Mouse (Mus musculus) thymus, adult 2 months (tissue): ENCODE measurements around the gene Ptprg. TPM values are rescaled to one million over a fixed set of nuclear protein-coding genes. Genes with fewer than 3 reads are reported as not detected.

Experiments used
- DNase-seq: peaks from one replicate; pipeline ENCODE4 v3.0.0; 2021
- H3K27ac ChIP-seq: fragments of 200-500 bp; 2 replicates; pipeline ENCODE4 v1.5.1; 2012; ENCODE audit warnings: low read length, control low read depth; ENCODE audit not compliant: control insufficient read depth, insufficient read depth
- H3K27me3 ChIP-seq: fragments of 200-500 bp; 2 replicates; pipeline ENCODE4 v1.6.1; 2012; ENCODE audit warnings: mild to moderate bottlenecking, low read length, moderate library complexity, mixed read lengths; ENCODE audit not compliant: control insufficient read depth, insufficient read depth
- H3K36me3 ChIP-seq: fragments of 200-500 bp; 2 replicates; pipeline ENCODE4 v1.6.1; 2012; ENCODE audit warnings: mild to moderate bottlenecking, low read length, moderate library complexity; ENCODE audit not compliant: control insufficient read depth, insufficient read depth
- H3K4me1 ChIP-seq: fragments of 200-500 bp; replicated peaks from 2 replicates; pipeline ENCODE4 v1.6.1; 2012; ENCODE audit warnings: low read length; ENCODE audit not compliant: control insufficient read depth, insufficient read depth
- H3K4me3 ChIP-seq: fragments of 200-500 bp; 2 replicates; pipeline ENCODE4 v1.5.1; 2012; ENCODE audit warnings: mild to moderate bottlenecking, low read length, control low read depth, moderate library complexity; ENCODE audit not compliant: control insufficient read depth, insufficient read depth
- CTCF ChIP-seq: fragments of 200-500 bp; IDR thresholded peaks from 2 replicates; pipeline ENCODE4 v1.5.1; 2012; ENCODE audit warnings: mild to moderate bottlenecking, control low read depth, low read length, moderate library complexity, borderline replicate concordance; ENCODE audit not compliant: control insufficient read depth, poor library complexity, insufficient read depth; ENCODE audit errors: extremely low read depth
- POLR2A ChIP-seq: fragments of 200-500 bp; IDR thresholded peaks from 2 replicates; pipeline ENCODE4 v1.6.1; 2012; ENCODE audit warnings: mild to moderate bottlenecking, low read length, control low read depth, moderate library complexity; ENCODE audit not compliant: control insufficient read depth, poor library complexity, insufficient read depth; ENCODE audit errors: extremely low read depth
- WGBS: fragments of 180-500 bp; shearing (Covaris S2); methylation state at CpG from one replicate; pipeline ENCODE4 v1.1.7; 2018; 5-methylcytosine and 5-hydroxymethylcytosine counted together
- polyA plus RNA-seq: library from polyadenylated mRNA; depleted of rRNA; stranded (reverse); fragments of >200 nt; gene quantifications from 2 replicates; pipeline ENCODE4 v1.2.3, GENCODE M21; 2012

Gene Ptprg
- polyA plus RNA-seq, 1 experiment, result 12.3 TPM

- WGBS, result 96% methylated on average over 3 of the region's 3 CpGs
- TF ChIP-seq POLR2A, result no peak
- TF ChIP-seq CTCF, result no peak
These were observed 162.9 kb downstream of the Ptprg start for GRCm38 (mm10) chr14:11716230-11716629.

GRCm38 (mm10) chr14:11718201-11718600 lies 164.9 kb downstream of the Ptprg start:
- TF ChIP-seq CTCF (no peak), POLR2A (no peak)
- no peaks in the 10 kb centered on the region for H3K27me3 ChIP-seq
- no peak overlapping the region for H3K4me3 ChIP-seq
- no peaks in the 10 kb centered on the region for H3K4me1 ChIP-seq
- no peak for DNase-seq
- H3K27ac ChIP-seq, result no peak overlapping the region
- 93% methylated on average over 4 of the region's 4 CpGs for WGBS
- no peaks in the 10 kb centered on the region for H3K36me3 ChIP-seq

More at GRCm38 (mm10) chr14:11716230-11716629, 162.9 kb downstream of the Ptprg start:
- no peaks in the 10 kb centered on the region for H3K4me1 ChIP-seq
- no peaks in the 10 kb centered on the region for H3K27me3 ChIP-seq
- no peaks in the 10 kb centered on the region for H3K36me3 ChIP-seq
- H3K4me3 ChIP-seq, result no peak overlapping the region
- DNase-seq, result no peak
- H3K27ac ChIP-seq, result no peak overlapping the region

- 49% methylated on average over 7 of the region's 7 CpGs for WGBS
- no peak for TF ChIP-seq CTCF
- TF ChIP-seq POLR2A, result no peak
- Histone ChIP-seq H3K4me3 (no peak overlapping the region), H3K4me1 (no peaks in the 10 kb centered on the region), H3K27me3 (no peaks in the 10 kb centered on the region), H3K36me3 (no peaks in the 10 kb centered on the region), H3K27ac (no peak overlapping the region)
- DNase-seq, result no peak
These were observed 165.9 kb downstream of the Ptprg start for GRCm38 (mm10) chr14:11719259-11719658.

DNA sequence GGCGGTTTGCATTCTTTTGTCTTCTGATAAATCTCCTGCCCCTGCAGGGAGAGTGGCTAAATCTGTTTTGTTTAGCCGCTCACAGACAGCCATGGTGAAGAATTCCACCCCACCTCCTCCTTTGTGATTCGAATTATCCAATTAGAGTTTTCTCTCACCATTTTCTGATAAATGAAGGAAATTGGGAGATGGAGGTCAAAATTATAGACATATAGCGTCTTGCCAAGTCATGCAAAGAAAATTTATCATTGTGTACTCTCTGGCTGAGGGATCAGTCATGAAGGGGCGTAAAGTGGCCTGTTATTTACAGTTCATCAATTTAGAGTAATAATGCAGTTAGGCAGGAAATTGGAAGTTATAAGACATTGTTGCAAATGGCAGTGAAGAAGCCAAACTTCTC lies 168.8 kb downstream of the Ptprg start:
- DNase-seq, result no peak
- Histone ChIP-seq H3K27ac (no peak overlapping the region), H3K4me1 (no peaks in the 10 kb centered on the region), H3K36me3 (no peaks in the 10 kb centered on the region), H3K27me3 (no peaks in the 10 kb centered on the region), H3K4me3 (no peak overlapping the region)
- no peak for TF ChIP-seq POLR2A
- 91% methylated on average over 5 of the region's 5 CpGs for WGBS

- 94% methylated on average over 7 of the region's 7 CpGs for WGBS
- H3K4me3 ChIP-seq, result no peak overlapping the region
- TF ChIP-seq POLR2A (no peak), CTCF (no peak)
- H3K27ac ChIP-seq, result no peak overlapping the region
- H3K27me3 ChIP-seq, result no peaks in the 10 kb centered on the region
- no peaks in the 10 kb centered on the region for H3K4me1 ChIP-seq
- no peak for DNase-seq
- no peaks in the 10 kb centered on the region for H3K36me3 ChIP-seq
These were observed 170.5 kb downstream of the Ptprg start for GRCm38 (mm10) chr14:11723876-11724275.

GRCm38 (mm10) chr14:11731223-11731920 lies 178.0 kb downstream of the Ptprg start:
- no peaks in the 10 kb centered on the region for H3K36me3 ChIP-seq
- WGBS, result 29% methylated on average over 7 of the region's 7 CpGs
- TF ChIP-seq CTCF (no peak), POLR2A (no peak)
- no peak for DNase-seq
- H3K27me3 ChIP-seq, result no peaks in the 10 kb centered on the region
- no peaks in the 10 kb centered on the region for H3K4me1 ChIP-seq
- H3K27ac ChIP-seq, result no peak overlapping the region
- no peak overlapping the region for H3K4me3 ChIP-seq

GRCm38 (mm10) chr14:11732376-11732775 lies 179.0 kb downstream of the Ptprg start:
- H3K27me3 ChIP-seq, result no peaks in the 10 kb centered on the region
- TF ChIP-seq CTCF (no peak), POLR2A (no peak)
- DNase-seq, result no peak
- no peak overlapping the region for H3K4me3 ChIP-seq
- H3K36me3 ChIP-seq, result no peaks in the 10 kb centered on the region
- H3K27ac ChIP-seq, result no peak overlapping the region
- no peaks in the 10 kb centered on the region for H3K4me1 ChIP-seq
